Mouse (Mus musculus): ENCODE measurements at regions not wholly inside any gene's neighbourhood (a gene's known extent, or its start where the extent isn't known, plus 50 kb on each side); places are given as distances from the start of the nearest gene placed in this dataset.
A peak's percentile ranks its signal among the peaks of the same experiment; 100 is the strongest.

- DNase-seq (ENCODE audit: low read depth, low spot score), result no peak
These were observed 204.9 kb downstream of the Rab11fip2 start for GRCm38 (mm10) chr19:59738541-59738940.

- peak; percentile 46 for DNase-seq (ENCODE audit: low read depth, low spot score)
These were observed 200.5 kb downstream of the Rab11fip2 start for GRCm38 (mm10) chr19:59742946-59743345.

GRCm38 (mm10) chr19:59761218-59761617, 182.2 kb downstream of the Rab11fip2 start:
- no peak for DNase-seq (ENCODE audit: low read depth, low spot score)

- DNase-seq (ENCODE audit: low read depth, low spot score), result no peak
These were observed 158.9 kb downstream of the Rab11fip2 start for GRCm38 (mm10) chr19:59784401-59785046.

- no peak for DNase-seq (ENCODE audit: low read depth, low spot score)
These were observed 112.2 kb downstream of the Rab11fip2 start for GRCm38 (mm10) chr19:59831304-59831703.

GRCm38 (mm10) chr19:59837138-59837537, 106.3 kb downstream of the Rab11fip2 start:
- DNase-seq (ENCODE audit: low read depth, low spot score), result no peak

- no peak for DNase-seq (ENCODE audit: low read depth, low spot score)
These were observed 105.8 kb downstream of the Rab11fip2 start for GRCm38 (mm10) chr19:59837628-59838027.

GRCm38 (mm10) chr19:59844270-59844669, 99.2 kb downstream of the Rab11fip2 start:
- no peak for DNase-seq (ENCODE audit: low read depth, low spot score)

GRCm38 (mm10) chr19:59846807-59847206, 96.6 kb downstream of the Rab11fip2 start:
- DNase-seq (ENCODE audit: low read depth, low spot score), result no peak

GRCm38 (mm10) chr19:59850696-59851095, 92.8 kb downstream of the Rab11fip2 start:
- no peak for DNase-seq (ENCODE audit: low read depth, low spot score)

- DNase-seq (ENCODE audit: low read depth, low spot score), result no peak
These were observed 91.3 kb downstream of the Rab11fip2 start for GRCm38 (mm10) chr19:59852011-59852738.
